Mouse (Mus musculus) induced T-regulatory cell, adult 2 months (primary cell): ENCODE measurements at regions not wholly inside any gene's neighbourhood (a gene's known extent, or its start where the extent isn't known, plus 50 kb on each side); places are given as distances from the start of the nearest gene placed in this dataset.

Experiments
- DNase-seq: peaks from one replicate; pipeline ENCODE4 v3.0.0-alpha.2; 2012; ENCODE audit warnings: low read depth

DNA sequence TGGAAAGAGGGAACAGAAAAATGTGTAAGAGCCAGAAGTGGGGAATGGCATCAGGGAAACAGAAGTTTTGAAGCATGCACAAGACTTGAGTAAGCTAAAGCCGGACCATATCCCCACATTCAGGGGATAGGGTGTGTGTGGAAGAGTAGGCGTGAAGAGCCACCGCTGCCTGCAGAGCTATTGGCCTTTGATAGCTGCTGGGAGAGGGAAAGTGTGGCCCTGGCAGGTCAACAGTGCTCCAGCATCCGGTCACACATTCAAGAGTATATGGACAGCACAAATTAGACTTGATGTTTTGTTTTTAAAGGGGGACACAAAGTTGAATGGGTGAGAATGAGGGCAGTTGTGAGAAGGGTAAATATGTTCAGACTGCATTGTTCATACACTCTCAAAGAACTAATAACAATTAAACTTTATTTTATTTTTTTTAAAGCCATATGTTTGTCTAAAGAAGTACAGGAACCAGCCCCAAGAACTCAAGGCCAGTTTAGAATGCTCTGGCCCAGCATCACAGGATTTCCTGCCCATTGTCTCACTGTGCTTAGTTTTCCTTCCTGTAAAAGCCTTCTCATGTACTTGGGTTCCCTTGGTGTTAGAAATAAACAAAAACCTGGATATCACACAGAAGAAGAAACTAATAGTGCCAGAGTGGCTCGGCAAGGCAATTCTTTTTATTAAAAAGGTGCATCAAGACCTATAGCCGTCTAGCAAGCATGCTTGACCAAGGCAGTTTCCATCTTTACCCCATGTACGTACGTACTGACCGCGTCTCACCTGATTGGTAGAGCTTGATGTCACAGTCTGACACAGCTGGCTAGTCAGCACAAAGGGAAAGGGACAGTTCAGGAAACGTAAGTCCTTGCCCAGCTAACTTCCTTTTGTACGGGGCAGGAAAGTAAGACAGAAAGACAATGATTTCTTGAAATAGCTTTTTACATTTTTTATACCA, 144.6 kb upstream of the Rbbp6 start:
- no peak for DNase-seq

- no peak for DNase-seq
Observed at GRCm38 (mm10) chr7:122823429-122823828, 142.1 kb upstream of the Rbbp6 start.

DNA sequence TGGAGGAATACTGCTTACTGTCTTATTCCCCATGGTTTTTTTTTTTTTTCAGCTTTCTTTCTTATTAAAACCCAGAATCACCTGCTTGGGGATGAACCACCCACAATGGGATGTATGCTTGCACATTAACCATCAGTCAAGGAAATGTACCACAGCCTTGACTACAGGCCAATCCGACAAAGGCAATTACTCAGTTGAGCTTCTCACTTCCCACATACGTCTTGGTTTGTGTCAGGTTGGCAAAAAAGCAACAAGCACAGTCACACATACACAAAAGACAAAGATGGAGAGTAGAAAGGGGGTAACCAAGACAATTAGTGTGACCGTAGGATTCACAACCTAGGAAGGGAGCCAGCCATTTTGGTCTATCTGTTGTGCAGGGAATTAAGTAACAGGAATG, 126.4 kb upstream of the Rbbp6 start:
- no peak for DNase-seq

DNA sequence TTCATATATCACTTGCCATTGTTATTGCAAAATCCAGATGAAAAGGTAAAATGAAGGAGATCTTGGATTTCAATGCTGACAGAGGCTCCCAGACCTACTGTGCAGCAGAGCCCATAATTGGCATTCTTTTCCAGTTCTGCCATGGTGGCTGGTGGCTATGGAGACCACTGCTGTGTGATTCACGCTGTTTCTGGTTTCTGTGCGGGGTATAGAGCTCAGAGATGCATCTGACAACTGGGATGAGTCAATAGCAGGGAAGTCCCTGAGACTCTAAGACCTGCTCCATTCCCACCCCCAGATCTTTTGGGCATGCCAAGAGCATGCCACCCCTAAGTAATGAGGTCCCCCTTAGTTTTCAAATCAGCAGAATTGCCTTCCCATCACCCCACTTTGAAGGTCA, 120.7 kb upstream of the Rbbp6 start:
- no peak for DNase-seq

DNA sequence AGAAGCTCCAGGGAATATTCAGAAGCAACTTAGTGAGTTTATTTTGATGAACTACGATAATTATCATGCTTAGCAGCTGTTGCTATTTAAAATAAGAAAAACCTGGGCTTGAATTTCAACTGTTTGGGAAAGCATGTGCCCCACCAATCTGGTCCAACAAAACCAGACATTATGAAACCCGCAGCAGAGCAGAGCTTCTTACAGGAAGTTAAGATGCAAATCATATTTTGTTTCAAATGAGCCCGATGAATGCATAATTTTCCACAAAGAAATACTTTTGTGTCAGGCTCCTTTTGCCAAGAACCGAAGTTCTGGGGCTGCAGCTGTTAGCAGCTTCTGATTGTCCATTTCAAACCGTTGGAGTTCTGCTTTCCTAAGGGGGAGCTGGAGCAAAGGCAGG, 118.1 kb upstream of the Rbbp6 start:
- no peak for DNase-seq

- no peak for DNase-seq
Observed at GRCm38 (mm10) chr7:122873386-122873785, 92.1 kb upstream of the Rbbp6 start.

DNA sequence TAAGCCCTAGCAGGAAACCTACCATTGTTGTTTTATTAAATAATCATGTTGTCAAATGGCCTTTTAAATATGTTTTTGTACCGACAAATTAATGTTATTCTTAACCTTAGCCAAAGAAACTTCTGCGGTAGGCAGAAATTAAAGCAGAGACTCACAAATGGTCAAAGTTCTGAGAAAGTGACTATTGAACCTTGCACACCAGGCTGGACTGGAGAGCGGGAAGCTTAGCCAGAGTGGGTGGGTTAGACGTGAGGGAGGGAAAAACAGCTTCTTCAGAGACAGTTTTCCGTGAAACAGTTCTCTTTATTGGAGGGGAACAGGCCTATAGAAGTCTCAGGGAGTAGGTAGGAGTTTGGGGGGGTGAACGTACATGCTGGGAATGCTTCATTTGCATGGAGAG, 89.2 kb upstream of the Rbbp6 start:
- no peak for DNase-seq

DNA sequence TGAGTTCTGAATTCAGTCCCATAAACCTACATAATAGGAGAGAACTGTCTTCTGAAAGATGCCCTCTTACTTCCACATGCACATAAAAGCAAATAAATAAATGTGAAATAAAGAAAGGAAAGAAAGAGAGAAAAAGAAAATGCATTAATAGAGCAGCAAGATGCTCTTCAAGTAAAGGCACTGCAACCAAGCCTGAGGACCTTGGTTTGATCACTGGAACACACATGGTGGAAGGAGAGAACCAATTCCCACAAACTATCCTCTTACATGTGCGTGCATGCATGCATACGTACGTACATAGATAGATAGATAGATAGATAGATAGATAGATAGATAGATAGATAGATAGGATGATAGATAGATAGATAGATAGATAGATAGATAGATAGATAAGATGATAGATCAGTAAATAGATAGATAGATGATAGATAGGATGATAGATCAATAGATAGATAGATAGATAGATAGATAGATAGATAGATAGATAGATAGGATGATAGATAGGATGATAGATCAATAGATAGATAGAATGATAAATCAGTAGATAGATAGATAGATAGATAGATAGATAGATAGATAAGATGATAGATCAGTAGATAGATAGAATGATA, 83.5 kb upstream of the Rbbp6 start:
- DNase-seq: peak; percentile 22

- peak; percentile 24 for DNase-seq
Observed at GRCm38 (mm10) chr7:122886737-122887136, 78.7 kb upstream of the Rbbp6 start.

DNA sequence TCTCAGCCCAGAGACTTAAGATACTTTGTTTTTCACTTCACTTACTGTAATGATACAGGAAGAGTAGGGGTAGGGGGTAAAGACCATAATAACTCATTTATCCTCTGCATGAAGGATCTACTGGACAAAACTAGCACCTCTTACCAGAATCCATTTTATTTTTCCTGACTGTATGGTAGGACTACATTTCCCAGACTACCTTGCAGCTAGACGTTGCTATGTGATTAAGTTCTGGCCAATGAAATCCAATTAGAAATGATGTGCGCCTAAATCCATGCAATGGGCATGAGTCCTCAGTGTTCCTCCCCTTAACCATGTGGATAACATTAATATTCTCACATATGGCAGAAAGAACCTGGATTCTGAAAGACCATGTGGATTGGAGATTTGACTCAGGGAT, 68.3 kb upstream of the Rbbp6 start:
- DNase-seq: no peak

DNA sequence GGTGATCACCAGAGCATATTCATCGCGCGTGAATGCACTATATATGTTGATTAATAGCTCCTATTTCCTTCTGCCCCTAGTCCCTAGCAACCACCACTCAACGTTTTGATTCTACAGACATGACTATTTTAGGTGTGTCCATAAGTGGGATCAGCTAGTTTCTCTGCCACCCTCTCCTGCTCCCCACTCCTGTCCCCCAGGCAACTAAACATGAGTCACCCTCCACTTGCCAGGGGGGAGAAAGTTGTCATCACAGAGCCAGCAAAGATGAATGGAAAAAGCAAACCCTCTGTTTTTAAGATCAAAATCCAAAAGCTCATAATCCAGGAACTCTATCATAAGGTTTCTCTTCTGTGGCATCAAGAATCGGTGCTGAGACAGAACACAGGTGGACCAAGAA, 59.4 kb upstream of the Rbbp6 start:
- no peak for DNase-seq

DNA sequence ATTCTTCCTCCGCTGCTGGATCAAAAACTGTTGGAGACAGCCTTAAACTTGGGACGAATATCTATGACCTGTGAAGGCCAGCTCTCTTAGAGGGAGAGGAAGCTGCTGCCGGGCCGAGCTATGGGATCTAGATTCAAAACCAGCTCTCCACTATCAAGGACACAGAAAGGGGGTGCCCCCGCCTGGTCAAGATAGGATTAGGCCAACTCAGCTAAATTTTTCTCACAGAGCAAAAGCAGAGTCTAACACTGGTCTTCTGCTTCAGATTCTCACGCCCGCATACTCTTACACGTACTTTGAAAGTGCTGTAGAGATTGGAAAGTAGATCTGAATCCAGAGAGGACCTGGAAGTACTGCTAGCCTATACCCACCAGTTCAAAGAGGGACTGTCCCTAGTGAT, 56.2 kb upstream of the Rbbp6 start:
- no peak for DNase-seq
